Mouse (Mus musculus) midbrain, embryonic 15.5 days (tissue): ENCODE measurements around the gene Aif1l. TPM values are rescaled to one million over a fixed set of nuclear protein-coding genes. Genes with fewer than 3 reads are reported as not detected.

ENCODE experiments used
- ATAC-seq: fragments of 200-750 bp; cut with Nextera tagmentation; replicated peaks from 2 replicates; pipeline ENCODE4 v1.8.0; 2017; ENCODE audit warnings: moderate TSS enrichment
- H3K27ac ChIP-seq: fragments of 300-500 bp; sonication (generic); 2 replicates; pipeline ENCODE4 v1.5.1; 2015; ENCODE audit warnings: mild to moderate bottlenecking, inconsistent platforms
- H3K27me3 ChIP-seq: fragments of 300-500 bp; sonication (generic); replicated peaks from 2 replicates; pipeline ENCODE4 v1.6.1; 2015; ENCODE audit warnings: inconsistent platforms
- H3K36me3 ChIP-seq: fragments of 300-500 bp; sonication (generic); replicated peaks from 2 replicates; pipeline ENCODE4 v1.6.1; 2015; ENCODE audit warnings: inconsistent platforms
- H3K4me1 ChIP-seq: fragments of 300-500 bp; sonication (generic); 2 replicates; pipeline ENCODE4 v1.6.1; 2015; ENCODE audit warnings: inconsistent platforms
- H3K4me2 ChIP-seq: fragments of 300-500 bp; sonication (generic); 2 replicates; pipeline ENCODE4 v1.6.1; 2015; ENCODE audit warnings: inconsistent platforms, mild to moderate bottlenecking, moderate library complexity
- H3K4me3 ChIP-seq: fragments of 300-500 bp; sonication (generic); 2 replicates; pipeline ENCODE4 v1.5.1; 2015; ENCODE audit warnings: mild to moderate bottlenecking, inconsistent platforms
- H3K9ac ChIP-seq: fragments of 300-500 bp; sonication (generic); 2 replicates; pipeline ENCODE4 v1.6.1; 2015; ENCODE audit warnings: mild to moderate bottlenecking, inconsistent platforms
- H3K9me3 ChIP-seq: fragments of 300-500 bp; sonication (generic); 2 replicates; pipeline ENCODE4 v1.6.1; 2016; ENCODE audit warnings: inconsistent platforms
- WGBS: fragments of 180-500 bp; shearing (Covaris S2); methylation state at CpG from one replicate; pipeline ENCODE4 v1.1.7; 2015; ENCODE audit warnings: mixed read lengths; 5-methylcytosine and 5-hydroxymethylcytosine counted together
- polyA plus RNA-seq: library from polyadenylated mRNA; unstranded; fragments of >200 nt; fragmentation: Nextera tagmentation; extraction: Ambion mirVana; gene quantifications from 2 replicates; pipeline ENCODE4 v1.2.1, GENCODE M21; 2015

Gene Aif1l
- polyA plus RNA-seq, 1 experiment from 2014 or later, result 26.2 TPM

DNA sequence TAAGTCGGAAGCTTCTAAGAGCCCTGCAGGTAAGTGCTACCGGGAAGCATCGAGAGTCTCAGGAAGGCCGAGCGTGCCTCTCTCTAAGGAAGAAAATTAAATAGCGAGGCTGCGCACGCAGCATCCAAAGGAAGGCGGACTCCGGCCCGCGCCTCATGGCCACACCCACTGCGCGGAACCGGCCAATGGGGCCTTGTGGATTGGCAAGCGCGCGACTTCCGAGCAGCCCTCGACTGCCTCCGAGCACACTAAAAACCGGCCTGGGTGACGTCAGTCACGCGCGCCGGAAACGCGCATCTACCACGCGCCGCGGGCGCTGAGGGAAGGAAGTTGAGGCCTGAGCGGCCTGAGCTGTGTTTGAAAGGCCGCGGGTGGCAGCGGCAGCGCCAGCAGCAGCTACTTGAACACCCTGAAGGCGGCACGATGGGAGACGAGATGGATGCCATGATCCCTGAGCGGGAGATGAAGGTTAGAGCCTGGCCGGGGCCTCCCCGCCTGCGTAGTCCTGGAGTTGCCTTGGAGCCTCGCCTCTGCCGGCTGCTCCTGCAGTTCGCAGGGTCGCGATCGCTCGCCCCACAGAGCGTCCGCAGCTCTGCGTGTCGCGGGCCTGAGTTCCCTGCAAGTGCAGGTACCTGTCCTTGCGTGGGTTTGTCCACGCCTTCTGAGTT is 24.3 kb downstream of the Aif1l start, which contains the start of gene Nup214:
Nup214 (plus strand) TSS at position 296 of the 668 bp plus-strand sequence.
- ATAC-seq, result peak; percentile 99
- WGBS, result under 1% methylated on average over 60 of the region's 60 CpGs

GRCm38 (mm10) chr2:31974809-31975371 is 25.0 kb downstream of the Aif1l start:
- Histone ChIP-seq H3K9me3 (no peaks in the 10 kb centered on the region), H3K4me3 (peak overlapping the region; percentile 89), H3K4me2 (peak overlapping the region; percentile 82), H3K36me3 (peaks cover 24% of the 10 kb centered on the region), H3K9ac (peak overlapping the region; percentile 89), H3K4me1 (peaks cover 18% of the 10 kb centered on the region), H3K27ac (peak overlapping the region; percentile 77; the same call in 1 of the 2 replicates), H3K27me3 (no peaks in the 10 kb centered on the region)
- 11% methylated on average over 13 of the region's 13 CpGs for WGBS
- ATAC-seq, result no peak

More for the DNA sequence above, 24.3 kb downstream of the Aif1l start, which contains the start of gene Nup214:
- peak within 1 kb of the TSS; percentile 89 for H3K9ac ChIP-seq
- peak within 1 kb of the TSS; percentile 82 for H3K4me2 ChIP-seq
- H3K4me3 ChIP-seq, result peak within 1 kb of the TSS; percentile 89
- H3K36me3 ChIP-seq, result peaks cover 20% of the 10 kb centered on the region
- no peaks in the 10 kb centered on the region for H3K9me3 ChIP-seq
- H3K4me1 ChIP-seq, result peaks cover 18% of the 10 kb centered on the region
- peak within 1 kb of the TSS; percentile 77 for H3K27ac ChIP-seq
- H3K27me3 ChIP-seq, result no peaks in the 10 kb centered on the region

DNA sequence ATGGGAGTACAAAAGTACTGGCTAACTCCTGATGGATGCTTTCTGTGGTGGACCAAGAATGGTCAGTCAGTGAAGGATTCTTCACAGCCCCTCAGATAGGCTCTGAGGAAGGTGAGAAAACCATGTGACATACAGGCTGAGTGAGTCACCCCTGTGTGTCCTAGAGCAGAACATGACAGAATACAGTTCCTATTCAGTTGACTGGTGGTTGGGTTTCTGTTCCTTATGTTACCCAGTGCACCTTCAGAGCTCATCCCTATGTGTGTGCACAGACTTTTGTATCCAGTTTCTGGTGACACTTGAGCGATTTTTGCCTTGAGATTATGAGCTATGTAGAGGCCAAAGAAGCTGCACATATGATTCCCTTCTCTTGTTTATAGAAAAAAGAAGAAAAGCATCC is 37.8 kb downstream of the Aif1l start:
- no peak overlapping the region for H3K27ac ChIP-seq
- no peaks in the 10 kb centered on the region for H3K4me1 ChIP-seq
- 95% methylated on average over 1 of the region's 1 CpGs for WGBS
- H3K36me3 ChIP-seq, result peaks cover 77% of the 10 kb centered on the region
- ATAC-seq, result no peak
- H3K4me3 ChIP-seq, result no peak overlapping the region
- no peak overlapping the region for H3K9ac ChIP-seq
- H3K27me3 ChIP-seq, result no peaks in the 10 kb centered on the region
- no peaks in the 10 kb centered on the region for H3K9me3 ChIP-seq
- H3K4me2 ChIP-seq, result no peak overlapping the region

GRCm38 (mm10) chr2:31990961-31991360 is 41.0 kb downstream of the Aif1l start:
- Histone ChIP-seq H3K4me1 (no peaks in the 10 kb centered on the region), H3K4me3 (no peak overlapping the region), H3K36me3 (peaks cover 71% of the 10 kb centered on the region), H3K27me3 (no peaks in the 10 kb centered on the region), H3K27ac (no peak overlapping the region), H3K4me2 (no peak overlapping the region), H3K9ac (no peak overlapping the region), H3K9me3 (no peaks in the 10 kb centered on the region)
- no peak for ATAC-seq
- WGBS, result 96% methylated on average over 4 of the region's 4 CpGs

DNA sequence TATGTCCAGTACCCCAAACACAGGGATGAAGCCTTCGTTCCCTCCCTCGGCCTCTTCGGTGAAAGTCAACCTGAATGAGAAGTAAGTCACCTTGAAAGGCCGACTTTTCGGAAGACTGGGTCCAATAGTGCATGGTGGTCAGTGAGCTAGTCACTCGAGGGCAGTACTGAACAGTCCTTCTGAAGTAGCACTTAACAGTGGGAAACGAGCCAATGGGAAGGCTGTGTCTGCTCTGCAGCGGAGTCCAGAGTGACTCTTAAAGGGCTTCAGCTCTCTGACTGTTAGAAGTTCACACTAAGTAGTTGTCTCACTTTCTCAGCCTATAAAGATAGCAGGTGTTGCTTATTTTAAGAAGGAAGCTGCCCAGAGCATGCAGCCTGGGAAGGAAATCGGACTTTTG is 45.0 kb downstream of the Aif1l start:
- ATAC-seq, result no peak
- peaks cover 82% of the 10 kb centered on the region for H3K36me3 ChIP-seq
- no peak overlapping the region for H3K4me2 ChIP-seq

DNA sequence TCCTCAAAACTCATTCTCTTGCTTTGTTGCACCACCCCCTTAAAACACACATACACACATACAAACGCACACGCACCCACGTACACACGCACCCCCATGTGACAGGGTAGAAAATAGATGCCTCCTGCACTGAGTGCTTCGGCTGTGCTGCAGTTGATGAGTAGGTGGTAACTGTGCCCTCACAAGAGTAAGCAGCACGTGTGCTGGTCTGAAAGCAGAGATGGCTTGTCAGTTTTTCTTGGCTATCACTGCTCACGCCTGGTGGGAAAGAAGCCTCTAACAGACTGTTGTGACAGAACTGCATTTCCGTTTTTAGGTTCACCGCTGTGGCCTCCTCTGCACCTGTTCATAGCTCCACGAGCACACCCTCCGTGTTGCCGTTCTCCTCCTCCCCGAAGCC is 46.1 kb downstream of the Aif1l start:
- Histone ChIP-seq H3K9me3 (no peaks in the 10 kb centered on the region), H3K4me3 (no peak overlapping the region), H3K36me3 (peaks cover 77% of the 10 kb centered on the region), H3K9ac (no peak overlapping the region), H3K4me1 (no peaks in the 10 kb centered on the region), H3K27me3 (no peaks in the 10 kb centered on the region), H3K27ac (no peak overlapping the region), H3K4me2 (no peak overlapping the region)
- no peak for ATAC-seq
- WGBS, result 96% methylated on average over 13 of the region's 13 CpGs

More for the DNA sequence above, 45.0 kb downstream of the Aif1l start:
- H3K9me3 ChIP-seq, result no peaks in the 10 kb centered on the region
- H3K4me3 ChIP-seq, result no peak overlapping the region
- no peaks in the 10 kb centered on the region for H3K27me3 ChIP-seq
- no peaks in the 10 kb centered on the region for H3K4me1 ChIP-seq
- H3K9ac ChIP-seq, result no peak overlapping the region
- WGBS, result 95% methylated on average over 9 of the region's 9 CpGs
- H3K27ac ChIP-seq, result no peak overlapping the region

- H3K27ac ChIP-seq, result no peak overlapping the region
- no peak for ATAC-seq
- no peaks in the 10 kb centered on the region for H3K9me3 ChIP-seq
- H3K27me3 ChIP-seq, result no peaks in the 10 kb centered on the region
- peaks cover 70% of the 10 kb centered on the region for H3K36me3 ChIP-seq
- no peak overlapping the region for H3K4me3 ChIP-seq
- 96% methylated on average over 5 of the region's 5 CpGs for WGBS
- no peaks in the 10 kb centered on the region for H3K4me1 ChIP-seq
- no peak overlapping the region for H3K9ac ChIP-seq
- no peak overlapping the region for H3K4me2 ChIP-seq
Observed at GRCm38 (mm10) chr2:31997539-31997938, 47.6 kb downstream of the Aif1l start.

GRCm38 (mm10) chr2:31998443-31998842 is 48.5 kb downstream of the Aif1l start:
- H3K27me3 ChIP-seq, result no peaks in the 10 kb centered on the region
- no peak overlapping the region for H3K4me3 ChIP-seq
- peaks cover 67% of the 10 kb centered on the region for H3K36me3 ChIP-seq
- whole genome bisulfite sequencing, result 71% methylated on average over 2 of the region's 2 CpGs
- ATAC-seq, result no peak
- no peak overlapping the region for H3K9ac ChIP-seq
- no peaks in the 10 kb centered on the region for H3K9me3 ChIP-seq
- no peaks in the 10 kb centered on the region for H3K4me1 ChIP-seq
- no peak overlapping the region for H3K27ac ChIP-seq
- H3K4me2 ChIP-seq, result no peak overlapping the region

DNA sequence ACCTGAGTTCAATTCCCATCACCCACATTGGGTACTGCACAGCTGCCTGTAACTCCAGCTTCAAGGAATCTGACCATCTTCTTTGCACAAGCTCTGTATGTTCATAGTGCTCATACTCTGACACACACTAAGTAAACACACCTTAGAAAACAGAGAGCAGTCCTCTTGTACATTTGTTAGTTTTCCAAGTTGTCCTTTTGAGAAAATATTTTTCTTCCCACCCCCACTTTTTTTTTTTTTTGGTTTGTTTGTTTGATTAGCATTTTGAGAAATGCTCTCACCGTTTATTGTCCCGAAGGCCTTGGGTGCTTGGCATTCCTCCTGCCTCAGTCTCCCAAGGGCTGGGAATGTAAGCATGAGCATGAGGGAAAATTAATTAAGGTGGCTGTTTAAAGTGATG is 58.4 kb downstream of the Aif1l start:
- peaks cover 58% of the 10 kb centered on the region for H3K36me3 ChIP-seq
- no peak for ATAC-seq
- H3K4me2 ChIP-seq, result no peak overlapping the region
- H3K4me3 ChIP-seq, result no peak overlapping the region
- no peaks in the 10 kb centered on the region for H3K27me3 ChIP-seq
- H3K9ac ChIP-seq, result no peak overlapping the region
- no peak overlapping the region for H3K27ac ChIP-seq
- WGBS, result 96% methylated on average over 2 of the region's 2 CpGs
- H3K9me3 ChIP-seq, result no peaks in the 10 kb centered on the region
- H3K4me1 ChIP-seq, result no peaks in the 10 kb centered on the region

DNA sequence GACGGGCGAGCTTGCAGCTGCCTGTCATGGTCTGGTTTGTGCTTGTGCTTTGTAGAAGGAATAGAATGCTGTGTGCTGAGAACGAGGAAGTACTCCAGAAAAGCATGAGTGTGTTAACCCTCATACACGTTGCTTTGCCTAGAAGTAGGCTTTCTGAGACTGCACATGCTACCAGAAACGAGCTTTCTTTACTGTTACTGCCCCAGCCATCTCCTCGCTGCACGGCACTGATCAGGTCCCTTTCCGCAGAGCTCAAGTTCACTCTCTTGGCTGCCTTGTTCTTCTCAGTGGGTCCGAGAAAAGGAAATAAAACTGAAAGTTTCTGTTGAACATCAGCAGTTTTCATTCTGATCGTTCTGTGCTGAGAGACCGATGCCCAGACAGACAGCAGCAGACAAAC is 58.8 kb downstream of the Aif1l start:
- H3K4me2 ChIP-seq, result no peak overlapping the region
- 91% methylated on average over 11 of the region's 11 CpGs for WGBS
- H3K9me3 ChIP-seq, result no peaks in the 10 kb centered on the region
- H3K36me3 ChIP-seq, result peaks cover 57% of the 10 kb centered on the region
- H3K4me1 ChIP-seq, result no peaks in the 10 kb centered on the region
- no peak overlapping the region for H3K27ac ChIP-seq
- H3K27me3 ChIP-seq, result no peaks in the 10 kb centered on the region
- no peak overlapping the region for H3K9ac ChIP-seq
- no peak for ATAC-seq
- H3K4me3 ChIP-seq, result no peak overlapping the region

DNA sequence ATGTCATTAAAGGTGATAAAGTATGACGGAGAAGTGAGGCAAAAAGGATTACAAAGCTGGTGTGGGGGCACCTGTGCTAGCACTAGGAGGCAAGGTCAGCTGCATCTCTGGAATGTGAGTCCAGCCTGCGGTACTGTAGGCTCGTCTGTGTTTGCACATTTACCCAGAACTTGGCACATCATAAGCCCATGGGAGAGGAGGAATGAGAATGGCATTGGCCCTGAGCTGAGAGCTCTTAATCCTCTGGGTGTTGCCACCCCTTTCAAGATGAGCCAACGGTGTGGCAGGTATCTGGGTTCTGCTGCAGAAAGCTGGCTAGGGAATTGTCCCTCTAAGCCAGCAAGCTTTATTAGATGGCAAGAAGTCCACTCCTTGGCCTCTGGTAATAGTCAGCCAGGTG is 69.8 kb downstream of the Aif1l start:
- WGBS, result 92% methylated on average over 4 of the region's 4 CpGs
- no peak overlapping the region for H3K4me2 ChIP-seq
- H3K27ac ChIP-seq, result no peak overlapping the region
- no peak for ATAC-seq
- no peak overlapping the region for H3K9ac ChIP-seq
- H3K4me1 ChIP-seq, result no peaks in the 10 kb centered on the region
- no peak overlapping the region for H3K4me3 ChIP-seq
- no peaks in the 10 kb centered on the region for H3K9me3 ChIP-seq
- H3K36me3 ChIP-seq, result peaks cover 58% of the 10 kb centered on the region
- no peaks in the 10 kb centered on the region for H3K27me3 ChIP-seq

GRCm38 (mm10) chr2:32020229-32020628 is 70.3 kb downstream of the Aif1l start:
- Histone ChIP-seq H3K4me2 (no peak overlapping the region), H3K9me3 (no peaks in the 10 kb centered on the region), H3K4me1 (no peaks in the 10 kb centered on the region), H3K36me3 (peaks cover 58% of the 10 kb centered on the region), H3K9ac (no peak overlapping the region), H3K27me3 (no peaks in the 10 kb centered on the region), H3K4me3 (no peak overlapping the region), H3K27ac (no peak overlapping the region)
- WGBS, result 91% methylated on average over 5 of the region's 5 CpGs
- no peak for ATAC-seq
